Mouse (Mus musculus) C2C12 (cell line): Measurements from ENCODE around the gene Prkg1. TPM values are rescaled to one million over a fixed set of nuclear protein-coding genes. Genes with fewer than 3 reads are reported as not detected.

Experiments
- H3K27me3 ChIP-seq: one replicate; pipeline ENCODE4 v1.6.1; 2011; ENCODE audit not compliant: control insufficient read depth, insufficient read depth, insufficient read length
- H3K36me3 ChIP-seq: one replicate; pipeline ENCODE4 v1.6.1; 2011; ENCODE audit not compliant: control insufficient read depth, insufficient read depth
- H3K4me3 ChIP-seq: one replicate; pipeline ENCODE4 v1.5.1; 2011; ENCODE audit warnings: mild to moderate bottlenecking, control low read depth; ENCODE audit not compliant: poor library complexity, insufficient read depth, severe bottlenecking
- H3K79me2 ChIP-seq: one replicate; pipeline ENCODE4 v1.6.1; 2011; ENCODE audit not compliant: control insufficient read depth, insufficient read depth
- H3K79me3 ChIP-seq: one replicate; pipeline ENCODE4 v1.6.1; 2011; ENCODE audit warnings: low read depth, control low read depth
- H3ac ChIP-seq: one replicate; pipeline ENCODE3; 2011; ENCODE audit warnings: low read depth; ENCODE audit not compliant: control insufficient read depth, insufficient read length
- CEBPB ChIP-seq: IDR thresholded peaks from one replicate; pipeline ENCODE4 v1.6.1; 2011; ENCODE audit warnings: low read depth, mild to moderate bottlenecking, control low read depth, moderate library complexity
- CTCF ChIP-seq: IDR thresholded peaks from one replicate; pipeline ENCODE4 v1.5.1; 2011; ENCODE audit not compliant: control insufficient read depth, insufficient read depth, insufficient read length
- FOSL1 ChIP-seq: IDR thresholded peaks from one replicate; pipeline ENCODE4 v1.8.0; 2011; ENCODE audit warnings: mild to moderate bottlenecking, low read length; ENCODE audit not compliant: poor library complexity, insufficient read depth, severe bottlenecking
- MAX ChIP-seq: IDR thresholded peaks from one replicate; pipeline ENCODE4 v1.6.1; 2011; ENCODE audit warnings: mild to moderate bottlenecking, control low read depth
- MYOD1 ChIP-seq: IDR thresholded peaks from one replicate; pipeline ENCODE4 v1.6.1; 2011; ENCODE audit warnings: low read depth; ENCODE audit not compliant: control insufficient read depth, insufficient read length
- MYOG ChIP-seq: IDR thresholded peaks from one replicate; pipeline ENCODE4 v1.6.1; 2011; ENCODE audit not compliant: control insufficient read depth, insufficient read length; ENCODE audit errors: extremely low read depth
- USF1 ChIP-seq: IDR thresholded peaks from one replicate; pipeline ENCODE4 v1.6.1; 2011; ENCODE audit warnings: low read depth, mild to moderate bottlenecking, control low read depth, moderate library complexity
- polyA plus RNA-seq: library from polyadenylated mRNA; unstranded; fragments of >200 nt; fragmentation: generic; extraction: Trizol; gene quantifications from one replicate; pipeline ENCODE4 v1.2.1, GENCODE M21; 2012; ENCODE audit warnings: missing spikeins

The Prkg1 gene
- polyA plus RNA-seq, 1 experiment, result 0.47 TPM

DNA sequence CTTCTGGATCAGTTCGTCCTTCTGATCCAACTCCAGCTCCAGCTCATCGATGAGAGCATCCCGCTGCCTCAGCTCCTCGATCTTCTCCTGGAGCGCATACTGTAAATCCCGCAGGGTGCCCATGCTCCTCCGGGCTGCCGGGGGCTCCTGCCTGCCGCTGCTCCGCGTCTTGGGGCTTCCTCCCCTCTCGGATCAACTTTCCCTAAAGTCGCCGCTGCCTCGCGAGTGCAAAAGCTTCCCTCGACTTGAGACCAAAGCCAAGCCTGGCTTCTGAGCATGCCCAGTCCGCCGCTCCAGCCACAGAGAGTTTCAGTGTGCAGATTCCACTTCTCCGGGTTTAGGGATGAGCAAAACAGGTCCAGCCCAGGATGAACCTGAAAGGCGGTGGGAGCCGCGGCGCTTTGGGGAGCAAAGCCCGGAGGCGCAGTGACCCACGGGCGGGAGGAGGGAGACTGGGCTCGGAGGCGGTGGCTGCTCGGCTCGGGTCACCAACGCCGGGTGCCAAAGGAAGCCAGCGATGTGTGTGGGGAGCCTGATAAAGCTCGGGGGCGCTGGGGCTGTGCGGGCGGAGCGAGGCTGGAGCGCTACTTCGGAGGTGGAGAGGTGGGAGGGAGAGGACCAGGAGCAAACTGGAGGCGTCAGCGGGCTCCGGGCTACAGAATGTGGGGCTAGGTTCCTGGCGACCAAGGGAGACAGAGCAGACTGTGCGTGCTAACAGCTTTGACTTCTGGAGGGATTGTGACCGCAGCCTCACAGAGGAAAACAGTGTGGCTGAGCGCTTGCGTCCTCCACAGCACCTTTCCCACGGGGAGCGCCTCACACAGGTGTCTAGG is 100.5 kb downstream of the Prkg1 start:
- Histone ChIP-seq H3K79me2 (no peaks in the 10 kb centered on the region), H3K36me3 (no peaks in the 10 kb centered on the region), H3K79me3 (no peaks in the 10 kb centered on the region), H3K4me3 (no peak overlapping the region), H3ac (peak overlapping the region; percentile 59), H3K27me3 (no peaks in the 10 kb centered on the region)
- no peak for TF ChIP-seq MYOG
- TF ChIP-seq MYOD1, result no peak
- TF ChIP-seq CEBPB, result no peak
- TF ChIP-seq MAX, result no peak
- no peak for TF ChIP-seq CTCF
- no peak for TF ChIP-seq USF1
- no peak for TF ChIP-seq FOSL1

DNA sequence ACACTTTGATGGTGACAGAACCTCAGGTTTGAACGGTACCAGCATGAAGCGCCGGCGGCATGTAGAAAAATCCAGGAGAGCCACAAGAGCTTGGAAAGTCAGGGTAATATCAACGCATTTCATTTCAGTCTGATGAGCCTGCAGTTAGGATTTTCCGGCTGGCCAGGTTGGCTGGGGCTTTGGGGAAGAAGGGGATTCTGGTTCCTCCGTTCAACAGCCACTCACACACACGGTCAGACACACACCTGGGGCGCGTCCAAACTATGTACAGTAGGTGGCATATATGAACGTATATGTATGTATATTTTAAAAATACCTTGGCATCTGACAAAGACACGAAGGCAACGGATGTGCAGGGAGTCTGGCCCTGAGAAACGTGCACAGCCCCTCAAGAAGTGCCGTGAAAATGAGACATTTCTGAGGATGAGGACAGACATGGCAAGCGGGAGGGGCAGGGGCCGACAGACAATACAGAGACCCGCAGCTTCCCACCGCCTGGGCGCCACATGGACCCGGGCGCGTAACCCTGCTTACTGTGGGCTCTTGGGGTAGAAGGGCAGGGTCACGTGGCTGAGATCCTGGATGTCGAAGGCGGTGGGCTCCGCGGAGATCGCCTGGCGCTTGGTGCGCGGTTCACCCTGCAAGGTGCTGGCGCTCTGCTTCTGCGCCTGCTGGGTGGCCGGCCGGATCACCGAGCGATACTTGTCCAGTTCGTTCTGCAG is 101.2 kb downstream of the Prkg1 start:
- no peaks in the 10 kb centered on the region for H3K79me3 ChIP-seq
- H3K27me3 ChIP-seq, result no peaks in the 10 kb centered on the region

GRCm38 (mm10) chr19:31662802-31663201 is 102.0 kb downstream of the Prkg1 start:
- Histone ChIP-seq H3K79me3 (no peaks in the 10 kb centered on the region), H3K4me3 (no peak overlapping the region), H3K79me2 (no peaks in the 10 kb centered on the region), H3ac (no peak overlapping the region), H3K36me3 (no peaks in the 10 kb centered on the region), H3K27me3 (no peaks in the 10 kb centered on the region)
- TF ChIP-seq CEBPB (no peak), MYOG (no peak)

More for the DNA sequence above, 101.2 kb downstream of the Prkg1 start:
- Histone ChIP-seq H3K36me3 (no peaks in the 10 kb centered on the region), H3K79me2 (no peaks in the 10 kb centered on the region), H3K4me3 (no peak overlapping the region), H3ac (peak overlapping the region; percentile 16)
- TF ChIP-seq MYOD1 (no peak), CEBPB (no peak), USF1 (no peak), MAX (no peak), FOSL1 (no peak)

DNA sequence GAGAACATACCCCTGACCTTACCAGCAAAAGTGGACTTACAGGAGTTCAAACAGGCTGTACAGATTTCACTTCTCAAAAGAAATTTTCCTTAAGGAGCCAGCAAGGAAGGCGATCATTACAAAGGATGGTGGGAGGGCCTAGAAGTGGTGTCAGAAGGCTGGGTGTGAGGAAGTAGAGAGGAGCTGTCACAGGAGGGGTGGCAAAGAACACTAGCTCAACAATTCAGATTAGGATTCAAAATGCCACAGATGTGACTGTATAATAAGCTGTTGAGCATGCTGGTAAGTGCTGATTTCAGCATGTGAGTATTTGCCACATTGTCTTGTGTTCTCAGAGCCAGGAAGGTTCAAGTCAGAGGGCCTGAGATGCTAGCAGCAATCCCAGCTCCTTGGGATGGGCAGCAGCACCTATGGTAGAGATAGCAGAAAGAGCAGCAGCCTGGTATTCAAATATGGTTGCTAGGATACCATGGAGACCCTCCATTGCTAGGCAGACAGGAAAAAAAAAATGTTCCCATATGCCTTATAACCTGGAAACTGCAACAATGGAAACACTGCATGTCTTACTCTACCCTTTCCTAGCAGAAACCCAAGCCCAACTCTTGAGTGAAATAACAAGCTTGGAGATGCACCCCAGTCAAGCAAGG is 106.0 kb downstream of the Prkg1 start:
- Histone ChIP-seq H3K4me3 (no peak overlapping the region), H3ac (no peak overlapping the region), H3K79me3 (no peaks in the 10 kb centered on the region), H3K27me3 (no peaks in the 10 kb centered on the region), H3K79me2 (no peaks in the 10 kb centered on the region), H3K36me3 (no peaks in the 10 kb centered on the region)
- TF ChIP-seq MAX (no peak), USF1 (no peak), MYOG (no peak), FOSL1 (no peak), CEBPB (no peak), CTCF (no peak), MYOD1 (no peak)

DNA sequence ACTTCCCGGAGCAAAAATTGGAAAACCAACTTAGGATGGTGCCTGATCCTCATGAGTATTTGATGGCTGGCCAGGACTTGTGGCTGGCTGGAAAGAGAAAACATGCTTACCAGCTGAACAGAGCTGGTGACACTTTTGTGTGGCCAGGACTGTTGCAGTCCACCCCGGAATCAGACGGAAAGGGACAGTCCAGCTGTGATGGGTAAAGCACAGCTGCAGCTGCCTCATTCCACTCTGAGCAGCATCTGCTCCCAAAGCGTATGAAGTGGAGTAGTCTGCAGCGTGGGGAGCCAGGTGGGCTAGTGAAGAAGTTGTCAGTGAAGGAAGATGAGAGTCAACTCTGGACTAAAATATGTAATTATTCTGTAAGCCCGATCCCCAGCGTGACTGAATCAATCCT is 108.6 kb downstream of the Prkg1 start:
- H3K27me3 ChIP-seq, result no peaks in the 10 kb centered on the region

More for the DNA sequence above, 108.6 kb downstream of the Prkg1 start:
- TF ChIP-seq CEBPB (no peak), USF1 (no peak), MAX (no peak), MYOG (no peak), MYOD1 (no peak), FOSL1 (no peak), CTCF (no peak)
- Histone ChIP-seq H3K79me3 (no peaks in the 10 kb centered on the region), H3K36me3 (no peaks in the 10 kb centered on the region), H3K4me3 (no peak overlapping the region), H3K79me2 (no peaks in the 10 kb centered on the region), H3ac (no peak overlapping the region)
